Mouse (Mus musculus): ENCODE data around the gene Mpo.

GRCm38 (mm10) chr11:87808236-87808635 lies 14.9 kb downstream of the Mpo start:
- TF ChIP-seq POLR2A (IDR thresholded peaks at IDR 0.05; ENCODE audit: borderline replicate concordance, insufficient read depth, low read length) (no peak), CTCF (IDR thresholded peaks at IDR 0.05; ENCODE audit: borderline replicate concordance, insufficient read depth, low read depth, low read length) (no peak)
